Mouse (Mus musculus): ENCODE results near the gene Primpol. TPM values are rescaled to one million over a fixed set of nuclear protein-coding genes. Genes with fewer than 3 reads are reported as not detected.

The Primpol gene
- polyA plus RNA-seq, 1 experiment from 2014 or later = 7.9 TPM

DNA sequence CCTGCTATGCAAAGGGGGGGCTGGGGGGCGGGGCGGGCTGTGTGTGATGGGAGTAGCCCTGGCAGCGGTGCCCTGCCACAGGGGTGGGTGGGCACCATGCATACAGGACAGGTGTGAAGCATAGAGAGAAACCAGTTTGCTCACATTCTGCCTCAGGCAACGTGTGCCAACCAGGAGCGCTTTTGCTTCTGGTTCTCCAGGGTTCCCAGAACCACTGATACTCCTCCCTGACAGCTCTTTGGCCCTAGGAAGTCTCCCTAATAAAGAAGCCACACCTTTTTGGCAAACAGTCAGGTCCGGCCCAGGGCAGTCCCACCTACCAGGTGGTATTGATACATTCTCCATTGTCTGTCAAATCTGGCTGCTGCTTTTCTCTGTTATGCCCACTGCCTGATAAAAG lies 73.3 kb downstream of the Primpol start:
- no peaks in the 10 kb centered on the region for H3K9me3 ChIP-seq (replicated peaks; ENCODE audit: control insufficient read depth, low read length)
- H3K4me3 ChIP-seq (ENCODE audit: low read depth, low read length) = no peak overlapping the region
- H3K4me1 ChIP-seq (ENCODE audit: control insufficient read depth, low read depth, low read length) = peaks cover 61% of the 10 kb centered on the region
- no peaks in the 10 kb centered on the region for H3K36me3 ChIP-seq (ENCODE audit: control insufficient read depth, insufficient read depth)
- no peaks in the 10 kb centered on the region for H3K27me3 ChIP-seq (ENCODE audit: control insufficient read depth, insufficient read depth, low read depth, low read length)
- H3K9ac ChIP-seq (ENCODE audit: low read depth, low read length) = no peak overlapping the region
- WGBS (ENCODE audit: insufficient replicate concordance) = 67% methylated on average over 6 of the region's 6 CpGs
- 0 out of 2 replicates have a peak overlapping the region, but pooled peaks have one; percentile 9 for H3K27ac ChIP-seq (ENCODE audit: low read length)
- no peak overlapping the region for H3K4me2 ChIP-seq (ENCODE audit: low read depth, low read length)
- ATAC-seq (ENCODE audit: low read depth) = no peak

GRCm38 (mm10) chr8:46543191-46543590 lies 73.8 kb downstream of the Primpol start:
- H3K27ac ChIP-seq (ENCODE audit: low read length) = 0 out of 2 replicates have a peak overlapping the region, but pooled peaks have one; percentile 9
- ATAC-seq (ENCODE audit: low read depth) = no peak
- H3K9ac ChIP-seq (ENCODE audit: low read depth, low read length) = no peak overlapping the region
- peaks cover 59% of the 10 kb centered on the region for H3K4me1 ChIP-seq (ENCODE audit: control insufficient read depth, low read depth, low read length)
- H3K9me3 ChIP-seq (replicated peaks; ENCODE audit: control insufficient read depth, low read length) = no peaks in the 10 kb centered on the region
- no peaks in the 10 kb centered on the region for H3K27me3 ChIP-seq (ENCODE audit: control insufficient read depth, insufficient read depth, low read depth, low read length)
- no peak overlapping the region for H3K4me3 ChIP-seq (ENCODE audit: low read depth, low read length)
- no peaks in the 10 kb centered on the region for H3K36me3 ChIP-seq (ENCODE audit: control insufficient read depth, insufficient read depth)
- no peak overlapping the region for H3K4me2 ChIP-seq (ENCODE audit: low read depth, low read length)
- 71% methylated on average over 7 of the region's 7 CpGs for WGBS (ENCODE audit: insufficient replicate concordance)

DNA sequence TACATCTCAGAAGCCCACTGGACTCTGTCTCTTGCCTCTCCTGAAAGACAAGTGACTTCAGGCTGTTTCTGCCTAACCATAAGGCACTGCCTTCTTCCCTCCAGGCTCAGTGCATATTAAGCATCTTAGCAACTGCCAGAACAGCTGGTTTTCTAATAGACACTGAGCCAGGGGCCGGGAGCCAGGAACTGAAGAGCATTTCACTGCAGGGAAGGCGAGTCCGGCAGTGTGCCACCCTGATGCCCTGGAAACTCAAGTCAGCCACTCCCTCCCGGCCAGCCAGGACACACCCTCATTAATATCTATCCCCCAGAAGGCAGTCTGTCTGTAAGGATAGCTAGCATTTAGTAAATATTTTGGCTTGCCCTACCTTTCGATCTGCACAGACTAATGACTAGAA lies 77.3 kb downstream of the Primpol start:
- Histone ChIP-seq H3K27me3 (ENCODE audit: control insufficient read depth, insufficient read depth, low read depth, low read length) (no peaks in the 10 kb centered on the region), H3K4me3 (ENCODE audit: low read depth, low read length) (peak overlapping the region; percentile 22), H3K4me1 (ENCODE audit: control insufficient read depth, low read depth, low read length) (peaks cover 30% of the 10 kb centered on the region), H3K9me3 (replicated peaks; ENCODE audit: control insufficient read depth, low read length) (no peaks in the 10 kb centered on the region), H3K27ac (ENCODE audit: low read length) (peak overlapping the region; percentile 90), H3K36me3 (ENCODE audit: control insufficient read depth, insufficient read depth) (peaks cover 16% of the 10 kb centered on the region), H3K4me2 (ENCODE audit: low read depth, low read length) (peak overlapping the region; percentile 64), H3K9ac (ENCODE audit: low read depth, low read length) (peak overlapping the region; percentile 62)
- ATAC-seq (ENCODE audit: low read depth) = peak; percentile 97
- 20% methylated on average over 5 of the region's 5 CpGs for WGBS (ENCODE audit: insufficient replicate concordance)

GRCm38 (mm10) chr8:46533926-46534325 lies 83.1 kb downstream of the Primpol start:
- Histone ChIP-seq H3K27me3 (ENCODE audit: control insufficient read depth, insufficient read depth, low read depth, low read length) (no peaks in the 10 kb centered on the region), H3K4me2 (ENCODE audit: low read depth, low read length) (no peak overlapping the region), H3K4me1 (ENCODE audit: control insufficient read depth, low read depth, low read length) (peaks cover 2% of the 10 kb centered on the region), H3K27ac (ENCODE audit: low read length) (no peak overlapping the region), H3K36me3 (ENCODE audit: control insufficient read depth, insufficient read depth) (peaks cover 45% of the 10 kb centered on the region), H3K4me3 (ENCODE audit: low read depth, low read length) (no peak overlapping the region), H3K9me3 (replicated peaks; ENCODE audit: control insufficient read depth, low read length) (no peaks in the 10 kb centered on the region), H3K9ac (ENCODE audit: low read depth, low read length) (no peak overlapping the region)
- ATAC-seq (ENCODE audit: low read depth) = no peak
- WGBS (ENCODE audit: insufficient replicate concordance) = 64% methylated on average over 7 of the region's 7 CpGs

GRCm38 (mm10) chr8:46530541-46530940 lies 86.5 kb downstream of the Primpol start:
- Histone ChIP-seq H3K27ac (ENCODE audit: low read length) (no peak overlapping the region), H3K9ac (ENCODE audit: low read depth, low read length) (no peak overlapping the region), H3K4me3 (ENCODE audit: low read depth, low read length) (no peak overlapping the region), H3K4me1 (ENCODE audit: control insufficient read depth, low read depth, low read length) (no peaks in the 10 kb centered on the region; the same call in 1 of the 2 replicates), H3K9me3 (replicated peaks; ENCODE audit: control insufficient read depth, low read length) (no peaks in the 10 kb centered on the region), H3K27me3 (ENCODE audit: control insufficient read depth, insufficient read depth, low read depth, low read length) (no peaks in the 10 kb centered on the region), H3K36me3 (ENCODE audit: control insufficient read depth, insufficient read depth) (peaks cover 47% of the 10 kb centered on the region), H3K4me2 (ENCODE audit: low read depth, low read length) (no peak overlapping the region)
- WGBS (ENCODE audit: insufficient replicate concordance) = 58% methylated on average over 4 of the region's 4 CpGs
- no peak for ATAC-seq (ENCODE audit: low read depth)

DNA sequence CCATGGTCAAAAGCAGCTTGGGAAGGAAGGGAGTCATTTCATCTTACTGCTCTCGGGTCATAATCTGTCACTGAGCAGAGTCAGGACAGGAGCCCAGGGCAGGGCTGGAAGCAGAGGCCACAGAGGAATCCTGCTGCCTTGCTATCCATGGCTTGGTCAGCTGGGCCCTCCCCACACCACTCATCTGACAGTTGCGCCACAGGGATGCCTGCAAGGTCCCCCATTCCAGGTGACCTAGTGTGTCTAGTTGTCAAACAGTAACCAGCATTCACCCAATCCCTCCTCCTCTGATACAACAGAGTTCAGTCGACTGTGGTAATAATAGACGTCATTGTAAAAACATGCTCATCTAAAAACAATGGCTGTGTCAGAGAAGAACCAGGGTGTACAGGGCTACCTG lies 87.5 kb downstream of the Primpol start:
- H3K36me3 ChIP-seq (ENCODE audit: control insufficient read depth, insufficient read depth) = peaks cover 44% of the 10 kb centered on the region

GRCm38 (mm10) chr8:46526821-46527220 lies 90.2 kb downstream of the Primpol start:
- no peak for ATAC-seq (ENCODE audit: low read depth)

More for the DNA sequence above, 87.5 kb downstream of the Primpol start:
- Histone ChIP-seq H3K4me3 (ENCODE audit: low read depth, low read length) (no peak overlapping the region), H3K4me2 (ENCODE audit: low read depth, low read length) (no peak overlapping the region), H3K9me3 (replicated peaks; ENCODE audit: control insufficient read depth, low read length) (no peaks in the 10 kb centered on the region), H3K4me1 (ENCODE audit: control insufficient read depth, low read depth, low read length) (no peaks in the 10 kb centered on the region; the same call in 1 of the 2 replicates), H3K27me3 (ENCODE audit: control insufficient read depth, insufficient read depth, low read depth, low read length) (no peaks in the 10 kb centered on the region), H3K9ac (ENCODE audit: low read depth, low read length) (no peak overlapping the region), H3K27ac (ENCODE audit: low read length) (peak overlapping the region; percentile 33; the same call in 1 of the 2 replicates)
- 70% methylated on average over 4 of the region's 4 CpGs for WGBS (ENCODE audit: insufficient replicate concordance)
- ATAC-seq (ENCODE audit: low read depth) = peak; percentile 88

DNA sequence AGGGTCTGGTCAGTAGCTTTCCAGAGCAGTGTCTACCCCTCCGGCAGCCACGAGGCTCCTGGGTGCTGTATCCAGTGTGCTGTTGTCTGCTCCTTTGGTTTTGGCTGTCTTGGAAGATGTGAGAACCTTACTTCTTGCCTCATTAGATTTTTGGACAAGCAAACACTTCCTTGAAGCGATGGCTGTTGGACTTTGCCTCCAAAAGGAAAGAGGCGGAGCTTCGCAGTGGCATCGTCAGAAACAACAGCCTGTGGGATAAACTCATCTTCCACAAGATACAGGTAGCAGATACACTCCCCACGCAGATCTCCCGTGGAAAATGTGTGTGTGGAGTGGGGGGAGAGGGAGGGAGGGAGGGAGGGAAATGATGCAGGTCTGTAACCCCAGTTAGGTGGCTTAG lies 90.9 kb downstream of the Primpol start:
- Histone ChIP-seq H3K27me3 (ENCODE audit: control insufficient read depth, insufficient read depth, low read depth, low read length) (no peaks in the 10 kb centered on the region), H3K4me1 (ENCODE audit: control insufficient read depth, low read depth, low read length) (no peaks in the 10 kb centered on the region; the same call in none of the 2 replicates), H3K9ac (ENCODE audit: low read depth, low read length) (no peak overlapping the region), H3K9me3 (replicated peaks; ENCODE audit: control insufficient read depth, low read length) (no peaks in the 10 kb centered on the region), H3K27ac (ENCODE audit: low read length) (no peak overlapping the region), H3K4me3 (ENCODE audit: low read depth, low read length) (no peak overlapping the region), H3K36me3 (ENCODE audit: control insufficient read depth, insufficient read depth) (peaks cover 37% of the 10 kb centered on the region), H3K4me2 (ENCODE audit: low read depth, low read length) (no peak overlapping the region)
- 78% methylated on average over 8 of the region's 8 CpGs for WGBS (ENCODE audit: insufficient replicate concordance)
- ATAC-seq (ENCODE audit: low read depth) = no peak

More at GRCm38 (mm10) chr8:46526821-46527220, 90.2 kb downstream of the Primpol start:
- Histone ChIP-seq H3K4me3 (ENCODE audit: low read depth, low read length) (no peak overlapping the region), H3K27ac (ENCODE audit: low read length) (no peak overlapping the region), H3K9me3 (replicated peaks; ENCODE audit: control insufficient read depth, low read length) (no peaks in the 10 kb centered on the region), H3K9ac (ENCODE audit: low read depth, low read length) (no peak overlapping the region), H3K27me3 (ENCODE audit: control insufficient read depth, insufficient read depth, low read depth, low read length) (no peaks in the 10 kb centered on the region), H3K4me1 (ENCODE audit: control insufficient read depth, low read depth, low read length) (no peaks in the 10 kb centered on the region; the same call in none of the 2 replicates), H3K36me3 (ENCODE audit: control insufficient read depth, insufficient read depth) (peaks cover 43% of the 10 kb centered on the region), H3K4me2 (ENCODE audit: low read depth, low read length) (no peak overlapping the region)
- WGBS (ENCODE audit: insufficient replicate concordance) = 72% methylated on average over 10 of the region's 10 CpGs

All from liver, embryonic 16.5 days (tissue).